Mouse (Mus musculus) myocyte (in vitro differentiated cells): ENCODE results near the gene Slc34a3. TPM values are rescaled to one million over a fixed set of nuclear protein-coding genes. Genes with fewer than 3 reads are reported as not detected.

ENCODE experiments used
- H3K27me3 ChIP-seq: one replicate; pipeline ENCODE4 v1.6.1; 2011; ENCODE audit not compliant: control insufficient read depth, insufficient read depth, insufficient read length
- H3K36me3 ChIP-seq: one replicate; pipeline ENCODE4 v1.6.1; 2011; ENCODE audit not compliant: control insufficient read depth, insufficient read depth
- H3K4me2 ChIP-seq: one replicate; pipeline ENCODE4 v1.6.1; 2011; ENCODE audit warnings: low read depth, control low read depth
- H3K4me3 ChIP-seq: one replicate; pipeline ENCODE4 v1.5.1; 2011; ENCODE audit warnings: mild to moderate bottlenecking, control low read depth, moderate library complexity
- H3K79me2 ChIP-seq: one replicate; pipeline ENCODE4 v1.6.1; 2011; ENCODE audit not compliant: control insufficient read depth, insufficient read depth
- H3ac ChIP-seq: one replicate; pipeline ENCODE4 v1.6.1; 2011; ENCODE audit not compliant: control insufficient read depth, insufficient read length
- CEBPB ChIP-seq: IDR thresholded peaks from 2 replicates; pipeline ENCODE4 v1.6.1; 2011; ENCODE audit warnings: mild to moderate bottlenecking, moderate library complexity; ENCODE audit not compliant: poor library complexity, insufficient read depth, severe bottlenecking
- E2F4 ChIP-seq: IDR thresholded peaks from one replicate; pipeline ENCODE4 v1.6.1; 2011; ENCODE audit warnings: mild to moderate bottlenecking, control low read depth, moderate library complexity; ENCODE audit not compliant: insufficient read depth
- MAX ChIP-seq: IDR thresholded peaks from one replicate; pipeline ENCODE4 v1.6.1; 2011; ENCODE audit warnings: low read depth, mild to moderate bottlenecking, control low read depth
- MYOD1 ChIP-seq, 3 experiments: IDR thresholded peaks; one replicate each; pipeline ENCODE4 v1.6.1; 2011; ENCODE audit warnings: control low read depth in 2 of 3, low read depth in 2 of 3, mild to moderate bottlenecking in 2 of 3, moderate library complexity in 1 of 3; ENCODE audit not compliant: insufficient read length in 2 of 3, control insufficient read depth in 1 of 3
- MYOG ChIP-seq, 3 experiments: IDR thresholded peaks; one replicate each; pipeline ENCODE4 v1.6.1; 2011; ENCODE audit warnings: control low read depth in 2 of 3, low read depth in 2 of 3, mild to moderate bottlenecking in 2 of 3; ENCODE audit not compliant: insufficient read length in 2 of 3, control insufficient read depth in 1 of 3, insufficient read depth in 1 of 3
- POLR2A ChIP-seq: IDR thresholded peaks from one replicate; pipeline ENCODE4 v1.6.1; 2011; ENCODE audit warnings: low read depth, mild to moderate bottlenecking, control low read depth, moderate library complexity; ENCODE audit not compliant: insufficient read length
- POLR2AphosphoS2 ChIP-seq: IDR thresholded peaks from one replicate; pipeline ENCODE4 v1.6.1; 2011; ENCODE audit warnings: low read depth, control low read depth; ENCODE audit not compliant: insufficient read length
- REST ChIP-seq: IDR thresholded peaks from one replicate; pipeline ENCODE4 v1.6.1; 2011; ENCODE audit warnings: mild to moderate bottlenecking, control low read depth, moderate library complexity; ENCODE audit not compliant: insufficient read depth, insufficient read length
- SRF ChIP-seq: IDR thresholded peaks from one replicate; pipeline ENCODE4 v1.6.1; 2011; ENCODE audit warnings: low read depth; ENCODE audit not compliant: control insufficient read depth, insufficient read length
- TCF12 ChIP-seq: IDR thresholded peaks from one replicate; pipeline ENCODE4 v1.6.1; 2011; ENCODE audit warnings: mild to moderate bottlenecking, control low read depth; ENCODE audit not compliant: poor library complexity, insufficient read depth, severe bottlenecking
- TCF3 ChIP-seq: IDR thresholded peaks from one replicate; pipeline ENCODE4 v1.6.1; 2011; ENCODE audit warnings: low read depth, control low read depth; ENCODE audit not compliant: insufficient read length
- USF1 ChIP-seq: IDR thresholded peaks from one replicate; pipeline ENCODE4 v1.6.1; 2011; ENCODE audit warnings: low read depth, mild to moderate bottlenecking, control low read depth, moderate library complexity
- polyA plus RNA-seq: library from polyadenylated mRNA; unstranded; fragments of >200 nt; fragmentation: generic; extraction: Trizol; gene quantifications from one replicate; pipeline ENCODE4 v1.2.1, GENCODE M21; 2012; ENCODE audit warnings: missing spikeins

Gene Slc34a3
- polyA plus RNA-seq, 1 experiment: not detected

- Histone ChIP-seq H3K36me3 (no peaks in the 10 kb centered on the region), H3K27me3 (no peaks in the 10 kb centered on the region), H3K4me3 (no peak overlapping the region), H3K4me2 (no peak overlapping the region), H3K79me2 (no peaks in the 10 kb centered on the region), H3ac (no peak overlapping the region)
- TF ChIP-seq POLR2AphosphoS2 (no peak), MAX (no peak), USF1 (no peak), MYOG (IDR thresholded peaks at IDR 0.05; ENCODE audit: control insufficient read depth in 1 of 3, insufficient read depth in 1 of 3, insufficient read length in 2 of 3, low read depth in 2 of 3) (no peak), SRF (no peak), REST (no peak), POLR2A (no peak), CEBPB (no peak), TCF12 (no peak), E2F4 (no peak), TCF3 (no peak), MYOD1 (IDR thresholded peaks at IDR 0.05; ENCODE audit: control insufficient read depth in 1 of 3, insufficient read length in 2 of 3, low read depth in 2 of 3) (no peak)
Measured at GRCm38 (mm10) chr2:25182664-25183063, 51.5 kb downstream of the Slc34a3 start.

GRCm38 (mm10) chr2:25181891-25182397 is 52.2 kb downstream of the Slc34a3 start:
- Histone ChIP-seq H3K27me3 (no peaks in the 10 kb centered on the region), H3K4me2 (peak overlapping the region; percentile 91), H3K4me3 (peak overlapping the region; percentile 25), H3ac (peak overlapping the region; percentile 10), H3K36me3 (no peaks in the 10 kb centered on the region), H3K79me2 (no peaks in the 10 kb centered on the region)
- TF ChIP-seq POLR2AphosphoS2 (no peak), REST (no peak), MYOD1 (IDR thresholded peaks at IDR 0.05; ENCODE audit: control insufficient read depth in 1 of 3, insufficient read length in 2 of 3, low read depth in 2 of 3) (no peak), SRF (no peak), TCF3 (no peak)

GRCm38 (mm10) chr2:25180973-25181890 is 52.9 kb downstream of the Slc34a3 start:
- Histone ChIP-seq H3K79me2 (no peaks in the 10 kb centered on the region), H3K4me2 (peak overlapping the region; percentile 91), H3ac (peak overlapping the region; percentile 10), H3K4me3 (peak overlapping the region; percentile 25), H3K27me3 (no peaks in the 10 kb centered on the region), H3K36me3 (no peaks in the 10 kb centered on the region)
- no peak for TF ChIP-seq POLR2AphosphoS2
- TF ChIP-seq USF1: no peak
- TF ChIP-seq MAX: no peak
- peak in 2 of 3 experiments; percentile 80 for TF ChIP-seq MYOG (IDR thresholded peaks at IDR 0.05; ENCODE audit: control insufficient read depth in 1 of 3, insufficient read depth in 1 of 3, insufficient read length in 2 of 3, low read depth in 2 of 3)
- no peak for TF ChIP-seq TCF3
- peak in 2 of 3 experiments; percentile 61 to 87 for TF ChIP-seq MYOD1 (IDR thresholded peaks at IDR 0.05; ENCODE audit: control insufficient read depth in 1 of 3, insufficient read length in 2 of 3, low read depth in 2 of 3)
- TF ChIP-seq CEBPB: no peak

- peak; percentile 9 for TF ChIP-seq POLR2AphosphoS2
- no peak for TF ChIP-seq CEBPB
- TF ChIP-seq MYOG (IDR thresholded peaks at IDR 0.05; ENCODE audit: control insufficient read depth in 1 of 3, insufficient read depth in 1 of 3, insufficient read length in 2 of 3, low read depth in 2 of 3): no peak
- TF ChIP-seq SRF: no peak
- TF ChIP-seq MYOD1 (IDR thresholded peaks at IDR 0.05; ENCODE audit: control insufficient read depth in 1 of 3, insufficient read length in 2 of 3, low read depth in 2 of 3): no peak
- peak; percentile 44 for TF ChIP-seq E2F4
- TF ChIP-seq USF1: peak; percentile 56
- TF ChIP-seq POLR2A: peak; percentile 45
- no peak for TF ChIP-seq REST
- H3ac ChIP-seq: peak within 1 kb of the TSS; percentile 10
- no peaks in the 10 kb centered on the region for H3K27me3 ChIP-seq
Measured at GRCm38 (mm10) chr2:25180478-25180903, 53.7 kb downstream of the Slc34a3 start, which contains the start of gene Nrarp. Gene Nrarp, plus strand, starts transcription at chr2:25180758.

More at GRCm38 (mm10) chr2:25180478-25180903, 53.7 kb downstream of the Slc34a3 start, which contains the start of gene Nrarp:
- H3K79me2 ChIP-seq: no peaks in the 10 kb centered on the region
- H3K36me3 ChIP-seq: no peaks in the 10 kb centered on the region
- H3K4me3 ChIP-seq: peak within 1 kb of the TSS; percentile 25
- peak within 1 kb of the TSS; percentile 91 for H3K4me2 ChIP-seq
